In the genomic region with DNA sequence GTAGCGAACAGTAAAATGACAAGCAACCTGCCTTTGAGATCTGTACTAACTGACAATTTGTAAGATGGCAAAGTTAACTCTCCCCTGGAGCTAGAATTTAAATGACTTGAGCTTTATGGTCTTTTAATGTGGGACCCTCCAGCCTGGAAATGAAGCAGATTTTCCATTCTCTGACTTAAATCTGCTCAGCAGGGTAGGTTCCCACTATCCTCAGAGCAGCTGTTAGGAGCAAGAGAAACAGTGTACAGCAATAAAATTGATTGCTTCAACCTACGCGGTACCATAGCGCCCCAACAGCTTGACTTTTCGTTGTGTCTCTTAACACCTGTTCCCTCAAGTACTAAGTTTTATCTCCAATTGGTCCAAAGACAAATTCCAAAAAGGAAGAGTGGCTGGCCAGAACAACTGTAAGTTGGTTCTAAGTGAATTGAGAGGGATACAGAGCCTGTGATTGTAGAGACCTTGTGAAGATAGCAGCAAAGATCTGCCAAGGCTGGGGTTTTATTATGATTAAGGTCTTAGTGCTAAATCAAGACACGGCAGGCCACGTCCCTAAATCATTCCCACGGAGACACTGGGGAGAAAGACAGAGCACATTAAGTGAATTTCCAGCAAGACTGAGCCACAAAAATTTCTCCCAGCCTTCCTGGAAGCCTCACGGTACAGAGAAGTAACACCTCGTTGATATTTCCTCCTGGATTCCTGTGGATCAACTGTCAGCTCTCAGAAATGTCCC, we compare ENCODE assay signal across 18 mouse cellular contexts.
DNase-seq lines count a peak whose midpoint lies in the region; ATAC-seq lines count a peak whose summit lies in the region.
"Had no signal": no experiment of that assay in that cellular context is flagged by ENCODE, and none has a peak within 500 bp of the region (broad histone marks: within the 10 kb centered on the region; RNA-seq: fewer than 3 reads in every experiment).

No protein-coding gene starts in this region.

- no peak overlapping the region for H3K4me3 ChIP-seq in forebrain, embryonic 14.5 days (ENCODE audit: low read depth, low read length)
- H3K4me3 ChIP-seq in forebrain, embryonic 10.5 days: no peak overlapping the region
- H3K4me3 ChIP-seq in midbrain, embryonic 14.5 days (replicated peaks; ENCODE audit: low read depth, low read length): no peak overlapping the region
- no peak overlapping the region for H3K4me3 ChIP-seq in midbrain, embryonic 15.5 days
- H3K4me3 ChIP-seq in hindbrain, embryonic 14.5 days (replicated peaks; ENCODE audit: low read length): no peak overlapping the region
- no peak overlapping the region for H3K4me3 ChIP-seq in neural tube, embryonic 12.5 days
- H3K4me3 ChIP-seq: embryonic facial prominence, embryonic 12.5 days; heart, embryonic 13.5 days; left cerebral cortex, adult 2 months; stomach, embryonic 15.5 days had no signal

- no peaks in the 10 kb centered on the region for H3K36me3 ChIP-seq in forebrain, embryonic 14.5 days (ENCODE audit: control insufficient read depth, insufficient read depth, low read length)
- no peaks in the 10 kb centered on the region for H3K36me3 ChIP-seq in forebrain, embryonic 10.5 days (replicated peaks)
- no peaks in the 10 kb centered on the region for H3K36me3 ChIP-seq in midbrain, embryonic 14.5 days (ENCODE audit: control insufficient read depth, insufficient read depth, low read length)
- H3K36me3 ChIP-seq in midbrain, embryonic 15.5 days (replicated peaks): no peaks in the 10 kb centered on the region
- H3K36me3 ChIP-seq in hindbrain, embryonic 14.5 days (replicated peaks; ENCODE audit: control insufficient read depth, insufficient read depth): no peaks in the 10 kb centered on the region
- H3K36me3 ChIP-seq in neural tube, embryonic 12.5 days: no peaks in the 10 kb centered on the region
- H3K36me3 ChIP-seq: embryonic facial prominence, embryonic 12.5 days; heart, embryonic 13.5 days; stomach, embryonic 15.5 days had no signal

- no peaks in the 10 kb centered on the region for H3K27me3 ChIP-seq in forebrain, embryonic 14.5 days (replicated peaks; ENCODE audit: control insufficient read depth, insufficient read depth, low read length)
- peaks cover 10% of the 10 kb centered on the region; the same call in 1 of the 2 replicates for H3K27me3 ChIP-seq in forebrain, embryonic 10.5 days (ENCODE audit: poor library complexity, severe bottlenecking)
- H3K27me3 ChIP-seq in midbrain, embryonic 14.5 days (ENCODE audit: control insufficient read depth, insufficient read depth, low read length): peaks cover 5% of the 10 kb centered on the region; the same call in 1 of the 2 replicates
- H3K27me3 ChIP-seq in midbrain, embryonic 15.5 days (replicated peaks): no peaks in the 10 kb centered on the region; the same call in 1 of the 2 replicates
- no peaks in the 10 kb centered on the region for H3K27me3 ChIP-seq in hindbrain, embryonic 14.5 days (ENCODE audit: control insufficient read depth, insufficient read depth, low read length)
- H3K27me3 ChIP-seq in neural tube, embryonic 12.5 days (replicated peaks): no peaks in the 10 kb centered on the region
- H3K27me3 ChIP-seq: embryonic facial prominence, embryonic 12.5 days; heart, embryonic 13.5 days; stomach, embryonic 15.5 days had no signal

- DNase-seq in forebrain, embryonic 14.5 days (ENCODE audit: low spot score): peak; percentile 37
- no peak for DNase-seq in forebrain, embryonic 10.5 days (ENCODE audit: extremely low spot score, low spot score)
- peak; percentile 18 for DNase-seq in midbrain, embryonic 14.5 days
- peak; percentile 50 for DNase-seq in hindbrain, embryonic 14.5 days (ENCODE audit: low spot score)
- DNase-seq in kidney, postnatal 14 days: no peak
- DNase-seq: cerebellum, adult 9-11 months; gastrocnemius, postnatal 10 days; kidney, adult 2 months; lung, postnatal 4 days; thymus, postnatal 14 days had no signal

- H3K27ac ChIP-seq in forebrain, embryonic 14.5 days (ENCODE audit: low read depth, low read length): no peak overlapping the region
- no peak overlapping the region for H3K27ac ChIP-seq in forebrain, embryonic 10.5 days
- no peak overlapping the region for H3K27ac ChIP-seq in midbrain, embryonic 14.5 days (replicated peaks; ENCODE audit: low read depth, low read length)
- no peak overlapping the region for H3K27ac ChIP-seq in midbrain, embryonic 15.5 days
- no peak overlapping the region for H3K27ac ChIP-seq in hindbrain, embryonic 14.5 days
- H3K27ac ChIP-seq in neural tube, embryonic 12.5 days: no peak overlapping the region
- H3K27ac ChIP-seq: embryonic facial prominence, embryonic 12.5 days; heart, embryonic 13.5 days; left cerebral cortex, adult 2 months; liver, embryonic 14.5 days; stomach, embryonic 15.5 days had no signal

- ATAC-seq in forebrain, embryonic 14.5 days: peak; percentile 22; the same call in 1 of the 2 replicates
- no peak for ATAC-seq in midbrain, embryonic 14.5 days (ENCODE audit: low FRiP score, low TSS enrichment)
- no peak for ATAC-seq in midbrain, embryonic 15.5 days (replicated peaks)
- peak; percentile 75 for ATAC-seq in hindbrain, embryonic 14.5 days (ENCODE audit: low FRiP score)
- peak; percentile 89 for ATAC-seq in neural tube, embryonic 12.5 days (ENCODE audit: low FRiP score, low read depth)
- no peak for ATAC-seq in megakaryocyte, adult 5-6 weeks (ENCODE audit: poor library complexity, severe bottlenecking)

- no peak overlapping the region for H3K4me2 ChIP-seq in forebrain, embryonic 14.5 days (ENCODE audit: low read length)
- no peak overlapping the region for H3K4me2 ChIP-seq in midbrain, embryonic 14.5 days (ENCODE audit: low read length)
- no peak overlapping the region for H3K4me2 ChIP-seq in midbrain, embryonic 15.5 days
- no peak overlapping the region for H3K4me2 ChIP-seq in hindbrain, embryonic 14.5 days (replicated peaks)
- no peak overlapping the region for H3K4me2 ChIP-seq in neural tube, embryonic 12.5 days (replicated peaks)
- H3K4me2 ChIP-seq: embryonic facial prominence, embryonic 12.5 days; heart, embryonic 13.5 days; stomach, embryonic 15.5 days had no signal

- H3K4me1 ChIP-seq in forebrain, embryonic 14.5 days (ENCODE audit: control insufficient read depth, insufficient read depth, low read length): no peaks in the 10 kb centered on the region; the same call in 1 of the 2 replicates
- peaks cover 9% of the 10 kb centered on the region; the same call in 1 of the 2 replicates for H3K4me1 ChIP-seq in forebrain, embryonic 10.5 days
- H3K4me1 ChIP-seq in midbrain, embryonic 14.5 days (ENCODE audit: control insufficient read depth, insufficient read depth, low read length): no peaks in the 10 kb centered on the region
- H3K4me1 ChIP-seq in midbrain, embryonic 15.5 days: no peaks in the 10 kb centered on the region
- H3K4me1 ChIP-seq in hindbrain, embryonic 14.5 days (replicated peaks; ENCODE audit: control insufficient read depth, insufficient read depth, low read length): 0 out of 2 replicates have a peak, but pooled peaks cover 4% of the 10 kb centered on the region
- H3K4me1 ChIP-seq in neural tube, embryonic 12.5 days: peaks cover 7% of the 10 kb centered on the region
- H3K4me1 ChIP-seq: embryonic facial prominence, embryonic 12.5 days; stomach, embryonic 15.5 days had no signal

- no peak overlapping the region for H3K9ac ChIP-seq in forebrain, embryonic 14.5 days (ENCODE audit: low read length)
- no peak overlapping the region for H3K9ac ChIP-seq in midbrain, embryonic 14.5 days (replicated peaks; ENCODE audit: low read length)
- H3K9ac ChIP-seq in midbrain, embryonic 15.5 days: no peak overlapping the region
- no peak overlapping the region for H3K9ac ChIP-seq in hindbrain, embryonic 14.5 days
- H3K9ac ChIP-seq in neural tube, embryonic 12.5 days: no peak overlapping the region
- H3K9ac ChIP-seq: embryonic facial prominence, embryonic 12.5 days; heart, embryonic 13.5 days; liver, embryonic 14.5 days; stomach, embryonic 15.5 days had no signal

- no peaks in the 10 kb centered on the region for H3K9me3 ChIP-seq in forebrain, embryonic 14.5 days (replicated peaks; ENCODE audit: control insufficient read depth, low read length)
- no peaks in the 10 kb centered on the region for H3K9me3 ChIP-seq in forebrain, embryonic 10.5 days
- H3K9me3 ChIP-seq in midbrain, embryonic 14.5 days (ENCODE audit: control insufficient read depth, low read length): no peaks in the 10 kb centered on the region
- no peaks in the 10 kb centered on the region for H3K9me3 ChIP-seq in midbrain, embryonic 15.5 days
- H3K9me3 ChIP-seq in hindbrain, embryonic 14.5 days (ENCODE audit: control insufficient read depth, low read length): no peaks in the 10 kb centered on the region
- H3K9me3 ChIP-seq in neural tube, embryonic 12.5 days: no peaks in the 10 kb centered on the region
- H3K9me3 ChIP-seq: embryonic facial prominence, embryonic 12.5 days; heart, embryonic 13.5 days; stomach, embryonic 15.5 days had no signal

- WGBS in forebrain, embryonic 14.5 days: 78% methylated on average over 10 of the region's 10 CpGs
- 88% methylated on average over 10 of the region's 10 CpGs for WGBS in forebrain, embryonic 10.5 days
- 71% methylated on average over 10 of the region's 10 CpGs for WGBS in midbrain, embryonic 14.5 days
- whole genome bisulfite sequencing in midbrain, embryonic 15.5 days: 73% methylated on average over 10 of the region's 10 CpGs
- 54% methylated on average over 10 of the region's 10 CpGs for WGBS in hindbrain, embryonic 14.5 days
- 30% methylated on average over 10 of the region's 10 CpGs for WGBS in neural tube, embryonic 12.5 days

Comparison
In these comparisons a context has a peak if more than half of its experiments do, and no peak if none do; other contexts are left out.
1. DNase-seq: peak in forebrain, embryonic 14.5 days (single experiment), midbrain, embryonic 14.5 days (single experiment) and hindbrain, embryonic 14.5 days (single experiment); none in forebrain, embryonic 10.5 days (single experiment) and kidney, postnatal 14 days (single experiment).
2. ATAC-seq: peak in forebrain, embryonic 14.5 days (single experiment), hindbrain, embryonic 14.5 days (single experiment) and neural tube, embryonic 12.5 days (single experiment); none in midbrain, embryonic 14.5 days (single experiment), midbrain, embryonic 15.5 days (single experiment) and megakaryocyte, adult 5-6 weeks (single experiment).